Mouse (Mus musculus) brain, embryonic 18.5 days (tissue): Measurements from ENCODE around the gene Fam19a2.

Experiments
- DNase-seq: peaks from one replicate; pipeline ENCODE4 v3.0.0-alpha.2; 2012; ENCODE audit warnings: low read depth, low spot score

Gene Fam19a2

GRCm38 (mm10) chr10:123263876-123264309 lies at the start of gene Fam19a2:
Gene Fam19a2, plus strand, starts transcription at chr10:123263996.
- peak; percentile 72 for DNase-seq

DNA sequence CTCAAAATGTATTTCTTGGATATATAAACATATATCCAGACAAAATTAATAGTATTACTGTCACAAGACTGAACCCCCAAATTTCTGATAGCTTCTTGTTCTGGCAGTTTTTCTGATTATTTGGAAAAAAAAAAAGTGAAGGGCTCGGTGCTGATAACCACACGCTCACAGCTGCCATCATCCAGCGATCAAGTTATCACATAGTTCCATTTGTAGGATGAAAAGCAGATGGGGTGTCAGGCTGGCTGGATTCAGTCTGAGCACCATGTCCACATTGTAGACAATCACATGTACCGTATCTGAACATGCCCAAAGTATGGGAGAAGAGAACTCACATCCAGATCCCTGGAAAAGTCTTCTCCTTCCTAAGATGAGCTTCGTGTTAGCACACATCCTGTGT lies 41.0 kb upstream of the Fam19a2 start:
- DNase-seq: no peak

GRCm38 (mm10) chr10:123229420-123229819 lies 34.4 kb upstream of the Fam19a2 start:
- no peak for DNase-seq

DNA sequence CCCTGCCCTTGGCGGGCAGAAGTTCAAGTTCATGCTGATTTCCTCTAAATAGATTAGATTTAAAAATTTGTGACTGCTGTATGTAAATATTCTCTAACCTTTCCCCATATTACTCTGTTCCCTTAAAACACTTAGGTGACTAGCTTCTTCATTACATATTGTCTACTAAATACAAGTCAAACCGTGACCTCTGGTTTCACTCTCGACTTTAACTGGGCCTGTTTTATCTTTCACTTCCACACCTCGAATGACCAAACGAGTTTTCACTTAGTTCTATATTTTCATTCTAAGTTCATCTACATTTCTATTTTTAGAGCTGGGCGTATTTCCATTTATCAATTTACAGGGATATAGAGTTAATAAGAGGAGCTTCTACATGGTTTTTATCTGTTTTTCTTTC lies 15.7 kb upstream of the Fam19a2 start:
- no peak for DNase-seq

DNA sequence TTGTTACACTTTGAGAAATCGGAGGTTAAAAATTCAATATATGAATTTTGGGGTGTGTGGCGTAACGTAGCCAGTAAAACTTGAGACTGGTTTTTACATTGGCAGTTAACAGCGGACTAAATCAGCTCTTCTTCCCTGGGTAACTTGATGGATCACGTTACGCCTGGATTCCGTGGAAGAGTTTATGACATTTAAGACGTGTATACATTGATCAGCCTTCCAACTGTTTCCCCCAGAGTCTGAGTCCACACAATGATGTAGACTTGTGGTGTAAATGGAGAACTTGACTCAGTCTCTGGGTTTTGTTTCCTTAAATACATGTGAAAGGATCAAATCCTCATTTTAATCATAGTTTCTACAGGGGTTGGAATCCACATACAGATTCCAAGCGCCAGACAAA lies 11.9 kb upstream of the Fam19a2 start:
- DNase-seq: no peak

GRCm38 (mm10) chr10:123254299-123254698 lies 9.5 kb upstream of the Fam19a2 start:
- DNase-seq: peak; percentile 43

GRCm38 (mm10) chr10:123255674-123256348 lies 8.0 kb upstream of the Fam19a2 start:
- DNase-seq: no peak

DNA sequence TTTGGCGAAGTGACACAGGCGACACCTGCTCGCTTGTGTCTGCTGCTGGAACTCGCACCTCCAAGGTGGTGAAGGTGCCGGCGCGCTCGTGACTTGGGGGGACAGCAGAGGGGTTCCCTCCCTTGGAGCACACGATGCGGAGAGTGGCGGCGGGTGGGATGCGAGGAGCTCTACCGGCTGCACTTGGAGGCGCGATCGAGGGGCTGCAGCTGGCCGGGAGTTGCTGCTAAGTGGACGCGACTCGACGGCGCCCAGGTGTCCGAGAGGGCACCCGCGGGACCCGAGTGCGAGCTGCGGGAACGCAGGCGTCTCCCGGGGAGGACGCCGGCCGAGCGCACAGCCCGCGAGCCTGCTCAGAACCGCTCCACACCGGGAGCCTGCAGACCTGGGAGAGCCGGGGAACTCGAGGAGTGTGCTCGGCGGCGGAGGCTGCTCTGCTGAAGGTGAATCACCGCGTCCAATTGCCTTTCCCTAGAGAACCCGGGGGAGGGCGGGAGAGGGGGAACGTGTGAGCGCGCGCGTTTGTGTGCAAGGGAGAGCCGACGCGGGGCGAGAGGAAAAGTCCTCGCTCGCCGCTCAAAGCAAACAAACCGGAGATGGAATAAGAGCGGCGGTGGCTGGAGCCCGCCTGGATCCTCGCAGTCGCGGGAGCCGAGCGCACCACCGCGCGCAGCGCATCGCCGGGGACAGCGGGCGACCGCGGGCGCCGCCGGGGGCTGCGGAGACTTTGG lies 830 bp downstream of the Fam19a2 start:
- DNase-seq: no peak

- DNase-seq: no peak
Observed at GRCm38 (mm10) chr10:123265241-123265790, 1.5 kb downstream of the Fam19a2 start.

DNA sequence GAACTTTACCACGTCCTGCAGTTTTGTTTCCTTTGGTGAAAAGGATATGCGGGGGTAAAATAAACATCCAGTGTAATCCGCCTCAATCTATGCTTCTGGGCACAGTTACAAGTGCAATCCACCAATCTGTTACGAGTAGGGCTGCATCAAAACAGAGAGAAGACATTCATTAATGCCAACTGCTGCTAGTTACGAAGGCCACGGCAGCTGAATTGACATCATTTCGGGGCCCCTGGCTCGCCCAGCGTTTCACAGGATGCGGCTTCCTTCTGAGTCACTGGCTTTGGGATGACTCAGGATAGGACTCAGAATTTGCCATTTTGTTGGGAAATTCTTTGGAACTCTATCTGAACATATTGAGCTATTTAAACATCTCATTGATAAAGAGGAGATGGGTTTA lies 4.8 kb downstream of the Fam19a2 start:
- no peak for DNase-seq

GRCm38 (mm10) chr10:123274554-123274953 lies 10.8 kb downstream of the Fam19a2 start:
- no peak for DNase-seq

- DNase-seq: no peak
Observed at GRCm38 (mm10) chr10:123307300-123307699, 43.5 kb downstream of the Fam19a2 start.

- DNase-seq: no peak
Observed at GRCm38 (mm10) chr10:123326271-123326670, 62.5 kb downstream of the Fam19a2 start.

DNA sequence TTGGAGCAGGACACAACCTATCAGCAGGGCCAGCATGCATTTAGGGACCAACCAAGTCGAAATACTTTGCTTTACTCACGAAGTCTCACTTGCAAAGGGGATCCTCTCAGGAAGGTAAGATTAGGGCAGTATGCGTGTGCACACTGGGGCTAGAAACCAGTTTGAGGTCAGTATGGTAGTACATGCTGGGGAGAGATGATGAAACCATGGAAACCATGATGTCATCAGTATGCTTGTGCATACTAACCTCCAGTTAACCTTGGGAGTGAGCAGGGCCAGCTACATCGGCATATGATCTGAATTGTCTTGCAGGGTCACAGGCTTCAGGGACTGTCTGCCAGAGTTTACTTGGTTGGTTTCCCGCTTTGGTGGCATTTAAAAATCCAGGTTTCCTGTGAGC lies 77.5 kb downstream of the Fam19a2 start:
- DNase-seq: no peak

DNA sequence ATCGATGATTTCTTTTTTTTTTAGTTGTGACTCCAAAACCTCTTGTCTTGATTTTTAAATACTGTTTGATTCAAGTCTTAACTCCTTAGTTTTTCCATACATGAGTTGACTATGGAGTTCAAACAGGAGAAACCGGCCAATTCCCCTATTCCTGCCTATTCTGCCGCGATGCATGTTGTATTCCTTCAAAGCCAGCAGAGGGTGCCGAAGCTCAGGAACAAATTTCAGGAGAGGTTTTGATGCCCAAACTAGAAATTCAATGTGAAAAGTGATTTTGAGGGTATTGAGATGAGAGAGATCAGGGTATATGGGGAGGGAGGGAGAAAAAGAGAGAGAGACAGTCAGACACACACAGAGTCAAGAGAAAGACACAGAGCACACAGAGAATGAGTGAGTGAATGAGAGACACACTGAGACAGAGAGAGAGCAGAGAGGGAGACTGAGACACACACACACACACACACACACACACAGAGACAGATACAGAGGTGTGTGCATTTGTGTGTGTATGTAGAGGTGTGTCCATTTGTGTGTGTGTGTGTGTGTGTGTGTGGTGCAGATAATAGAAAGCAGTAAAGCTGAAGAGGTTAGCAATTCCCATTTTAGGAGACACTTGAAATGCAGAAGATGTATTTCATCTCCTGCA lies 78.9 kb downstream of the Fam19a2 start:
- DNase-seq: peak; percentile 30

DNA sequence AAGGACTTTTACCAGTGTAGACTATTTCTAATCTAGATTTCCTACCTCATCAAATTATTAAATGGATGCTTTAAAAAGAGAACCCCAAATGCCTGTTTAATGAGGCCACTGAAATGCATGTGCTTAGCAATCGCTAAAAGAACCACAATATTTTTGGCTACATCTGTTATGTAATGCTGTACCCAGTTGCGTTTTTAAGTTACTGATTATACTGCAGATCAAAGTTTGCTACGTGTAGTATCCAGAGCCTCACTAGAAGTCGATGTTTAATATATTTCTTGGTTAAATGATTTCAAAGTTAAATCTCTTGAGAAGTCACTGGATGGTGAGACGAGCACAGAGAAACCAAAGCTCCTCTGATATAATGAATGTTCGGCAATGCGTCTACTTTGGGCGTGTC lies 82.5 kb downstream of the Fam19a2 start:
- no peak for DNase-seq

- DNase-seq: no peak
Observed at GRCm38 (mm10) chr10:123353667-123354066, 89.9 kb downstream of the Fam19a2 start.

DNA sequence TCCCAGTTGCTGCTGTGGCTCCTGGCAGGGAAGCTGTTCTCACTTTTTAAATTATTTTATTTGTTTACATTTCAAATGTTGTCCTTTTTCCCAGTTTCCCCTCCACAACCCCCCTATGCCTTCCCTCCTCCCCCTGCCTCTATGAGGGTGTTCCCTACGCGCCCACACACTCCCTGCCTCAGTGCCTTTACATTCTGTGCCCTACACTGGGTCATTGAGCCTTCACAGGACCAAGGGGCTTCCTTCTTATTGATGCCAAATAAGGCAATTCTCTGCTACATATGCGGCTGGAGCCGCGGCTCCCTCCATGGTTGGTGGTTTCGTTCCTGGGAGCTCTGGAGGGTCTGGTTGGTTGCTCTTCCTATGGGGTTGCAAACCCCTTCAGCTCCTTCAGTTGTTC lies 93.2 kb downstream of the Fam19a2 start:
- no peak for DNase-seq

- no peak for DNase-seq
Observed at GRCm38 (mm10) chr10:123360492-123360891, 96.7 kb downstream of the Fam19a2 start.

DNA sequence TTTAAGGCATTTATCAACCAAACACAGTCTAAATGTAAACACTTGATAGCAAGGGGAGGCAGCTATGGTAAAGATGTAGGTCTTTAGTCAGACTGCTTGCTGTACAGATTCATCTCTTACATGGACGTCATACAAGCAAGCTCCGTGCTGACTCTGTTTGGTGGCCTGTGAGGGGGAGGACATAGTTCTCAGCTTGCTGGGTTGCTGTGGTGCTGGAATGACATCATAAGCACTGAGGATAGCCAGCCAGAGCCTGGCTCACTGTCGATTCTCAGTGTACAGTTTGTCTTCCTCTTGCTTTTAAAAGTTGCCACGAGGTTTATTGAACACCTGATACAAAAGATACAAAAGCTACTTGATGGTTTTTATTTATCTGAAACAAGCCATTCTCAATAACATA lies 100.8 kb downstream of the Fam19a2 start:
- DNase-seq: no peak

GRCm38 (mm10) chr10:123367152-123367864 lies 103.5 kb downstream of the Fam19a2 start:
- no peak for DNase-seq

- no peak for DNase-seq
Observed at GRCm38 (mm10) chr10:123383277-123383676, 119.5 kb downstream of the Fam19a2 start.
